Mouse (Mus musculus): ENCODE measurements at regions not wholly inside any gene's neighbourhood (a gene's known extent, or its start where the extent isn't known, plus 50 kb on each side); places are given as distances from the start of the nearest gene placed in this dataset.

- no peaks in the 10 kb centered on the region for H3K27me3 ChIP-seq (ENCODE audit: insufficient read depth, low read length)
- TF ChIP-seq CTCF (IDR thresholded peaks at IDR 0.05; ENCODE audit: low read depth): no peak
- no peak overlapping the region for H3K4me2 ChIP-seq (ENCODE audit: low read length)
- no peak overlapping the region for H3K9ac ChIP-seq (ENCODE audit: low read depth, low read length)
- no peaks in the 10 kb centered on the region for H3K36me3 ChIP-seq (ENCODE audit: insufficient read depth, low read length)
- no peak for DNase-seq (ENCODE audit: low spot score)
- H3K4me1 ChIP-seq (replicated peaks; ENCODE audit: insufficient read depth, low read length): no peaks in the 10 kb centered on the region
- no peak overlapping the region for H3K4me3 ChIP-seq (replicated peaks; ENCODE audit: low read depth, low read length)
- H3K9me3 ChIP-seq (replicated peaks; ENCODE audit: low read length): no peaks in the 10 kb centered on the region
- H3K27ac ChIP-seq: no peak overlapping the region
- WGBS: 73% methylated on average over 5 of the region's 5 CpGs
- ATAC-seq (replicated peaks; ENCODE audit: low FRiP score, low read depth): no peak
These were observed 461.0 kb upstream of the Slc8a1 start for GRCm38 (mm10) chr17:82199031-82199642.

- Histone ChIP-seq H3K27me3 (ENCODE audit: insufficient read depth, low read length) (no peaks in the 10 kb centered on the region), H3K9me3 (replicated peaks; ENCODE audit: low read length) (no peaks in the 10 kb centered on the region), H3K36me3 (ENCODE audit: insufficient read depth, low read length) (no peaks in the 10 kb centered on the region), H3K9ac (ENCODE audit: low read depth, low read length) (no peak overlapping the region), H3K4me1 (replicated peaks; ENCODE audit: insufficient read depth, low read length) (no peaks in the 10 kb centered on the region), H3K4me3 (replicated peaks; ENCODE audit: low read depth, low read length) (no peak overlapping the region), H3K4me2 (ENCODE audit: low read length) (no peak overlapping the region), H3K27ac (no peak overlapping the region)
- TF ChIP-seq CTCF (IDR thresholded peaks at IDR 0.05; ENCODE audit: low read depth): no peak
- WGBS: 67% methylated on average over 2 of the region's 2 CpGs
- ATAC-seq (replicated peaks; ENCODE audit: low FRiP score, low read depth): no peak
- DNase-seq (ENCODE audit: low spot score): no peak
These were observed 446.1 kb upstream of the Slc8a1 start for GRCm38 (mm10) chr17:82184261-82184660.

DNA sequence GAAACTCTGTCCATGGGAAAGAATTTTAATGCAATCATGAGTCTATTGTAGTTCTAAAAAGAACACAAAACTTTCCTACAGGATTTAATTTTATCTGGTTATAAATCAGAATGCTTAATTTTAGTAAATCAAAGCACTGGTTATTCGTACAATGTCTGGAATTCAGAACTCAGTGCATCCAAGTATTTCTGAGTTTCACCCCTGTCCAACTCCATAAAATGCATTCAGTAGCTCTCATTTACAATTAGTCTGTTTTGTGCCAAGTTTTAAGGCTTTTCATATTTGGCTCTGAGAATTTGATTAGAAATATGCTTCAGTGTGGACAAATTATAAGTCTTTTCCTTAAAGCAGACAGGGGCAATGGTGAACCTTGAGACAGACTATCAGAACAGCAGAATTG is 433.0 kb upstream of the Slc8a1 start:
- TF ChIP-seq CTCF (IDR thresholded peaks at IDR 0.05; ENCODE audit: low read depth): no peak
- whole genome bisulfite sequencing: 60% methylated on average over 1 of the region's 1 CpGs
- H3K36me3 ChIP-seq (ENCODE audit: insufficient read depth, low read length): no peaks in the 10 kb centered on the region
- H3K9ac ChIP-seq (ENCODE audit: low read depth, low read length): no peak overlapping the region
- H3K27me3 ChIP-seq (ENCODE audit: insufficient read depth, low read length): no peaks in the 10 kb centered on the region
- H3K9me3 ChIP-seq (replicated peaks; ENCODE audit: low read length): no peaks in the 10 kb centered on the region
- no peak overlapping the region for H3K4me2 ChIP-seq (ENCODE audit: low read length)
- H3K27ac ChIP-seq: no peak overlapping the region
- DNase-seq (ENCODE audit: low spot score) (peak; percentile 52), ATAC-seq (replicated peaks; ENCODE audit: low FRiP score, low read depth) (no peak)
- H3K4me3 ChIP-seq (replicated peaks; ENCODE audit: low read depth, low read length): no peak overlapping the region
- no peaks in the 10 kb centered on the region for H3K4me1 ChIP-seq (replicated peaks; ENCODE audit: insufficient read depth, low read length)

- no peak for ATAC-seq (replicated peaks; ENCODE audit: low FRiP score, low read depth)
- WGBS: 14% methylated on average over 2 of the region's 2 CpGs
- H3K27ac ChIP-seq: no peak overlapping the region
These were observed 415.3 kb upstream of the Slc8a1 start for GRCm38 (mm10) chr17:82153446-82153845.

GRCm38 (mm10) chr17:82134843-82135242 is 396.7 kb upstream of the Slc8a1 start:
- DNase-seq (ENCODE audit: low spot score) (no peak), ATAC-seq (replicated peaks; ENCODE audit: low FRiP score, low read depth) (no peak)
- 90% methylated on average over 3 of the region's 3 CpGs for WGBS
- no peak overlapping the region for H3K9ac ChIP-seq (ENCODE audit: low read depth, low read length)
- no peaks in the 10 kb centered on the region for H3K9me3 ChIP-seq (replicated peaks; ENCODE audit: low read length)
- H3K36me3 ChIP-seq (ENCODE audit: insufficient read depth, low read length): no peaks in the 10 kb centered on the region
- H3K4me3 ChIP-seq (replicated peaks; ENCODE audit: low read depth, low read length): no peak overlapping the region
- H3K4me2 ChIP-seq (ENCODE audit: low read length): no peak overlapping the region
- no peaks in the 10 kb centered on the region for H3K4me1 ChIP-seq (replicated peaks; ENCODE audit: insufficient read depth, low read length)
- no peaks in the 10 kb centered on the region for H3K27me3 ChIP-seq (ENCODE audit: insufficient read depth, low read length)
- no peak for TF ChIP-seq CTCF (IDR thresholded peaks at IDR 0.05; ENCODE audit: low read depth)
- H3K27ac ChIP-seq: no peak overlapping the region

More at GRCm38 (mm10) chr17:82153446-82153845, 415.3 kb upstream of the Slc8a1 start:
- TF ChIP-seq CTCF (IDR thresholded peaks at IDR 0.05; ENCODE audit: low read depth): no peak
- Histone ChIP-seq H3K4me3 (replicated peaks; ENCODE audit: low read depth, low read length) (no peak overlapping the region), H3K27me3 (ENCODE audit: insufficient read depth, low read length) (no peaks in the 10 kb centered on the region), H3K9ac (ENCODE audit: low read depth, low read length) (no peak overlapping the region), H3K4me2 (ENCODE audit: low read length) (no peak overlapping the region), H3K4me1 (replicated peaks; ENCODE audit: insufficient read depth, low read length) (no peaks in the 10 kb centered on the region), H3K9me3 (replicated peaks; ENCODE audit: low read length) (no peaks in the 10 kb centered on the region), H3K36me3 (ENCODE audit: insufficient read depth, low read length) (no peaks in the 10 kb centered on the region)
- DNase-seq (ENCODE audit: low spot score): no peak

DNA sequence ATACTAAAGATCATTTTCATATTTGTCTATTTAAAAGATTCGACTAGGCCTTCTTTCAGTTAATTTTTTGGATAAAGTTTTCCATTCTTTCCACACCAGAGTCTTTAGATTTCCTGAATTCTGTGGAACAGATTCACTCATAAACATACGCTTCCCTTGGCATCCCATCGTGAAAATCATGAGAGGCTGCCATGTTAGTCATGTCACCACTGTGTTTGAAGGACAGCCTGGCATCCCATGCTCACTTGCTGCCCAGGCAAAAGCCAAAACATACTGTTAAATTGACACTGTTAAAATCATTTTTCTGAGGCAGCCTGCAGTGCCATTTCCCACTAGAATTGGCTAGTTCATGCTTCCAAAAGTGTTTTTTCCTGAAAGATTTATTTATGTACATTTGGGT is 394.8 kb upstream of the Slc8a1 start:
- TF ChIP-seq CTCF (IDR thresholded peaks at IDR 0.05; ENCODE audit: low read depth): no peak
- Histone ChIP-seq H3K36me3 (ENCODE audit: insufficient read depth, low read length) (no peaks in the 10 kb centered on the region), H3K4me2 (ENCODE audit: low read length) (no peak overlapping the region), H3K9ac (ENCODE audit: low read depth, low read length) (no peak overlapping the region), H3K4me3 (replicated peaks; ENCODE audit: low read depth, low read length) (no peak overlapping the region), H3K4me1 (replicated peaks; ENCODE audit: insufficient read depth, low read length) (no peaks in the 10 kb centered on the region), H3K27ac (no peak overlapping the region), H3K9me3 (replicated peaks; ENCODE audit: low read length) (no peaks in the 10 kb centered on the region), H3K27me3 (ENCODE audit: insufficient read depth, low read length) (no peaks in the 10 kb centered on the region)
- WGBS: 86% methylated on average over 3 of the region's 3 CpGs
- DNase-seq (ENCODE audit: low spot score): no peak
- ATAC-seq (replicated peaks; ENCODE audit: low FRiP score, low read depth): no peak

DNA sequence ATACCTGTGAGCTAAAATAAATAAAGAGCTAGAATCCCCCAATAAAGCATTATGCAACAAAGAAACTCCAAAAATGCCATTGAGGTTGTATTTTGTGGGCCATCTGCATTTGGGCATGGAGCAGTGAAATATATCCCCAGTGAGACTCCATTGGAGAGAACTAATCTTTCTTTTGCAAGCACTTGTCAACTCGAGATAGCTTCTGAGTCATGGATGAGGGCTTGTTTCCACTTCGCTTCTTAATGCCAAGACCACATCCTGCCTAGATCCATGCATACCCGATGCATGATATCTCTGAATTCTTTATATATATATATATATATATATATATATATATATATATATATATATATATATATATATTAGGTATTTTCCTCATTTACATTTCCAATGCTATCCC is 349.0 kb upstream of the Slc8a1 start:
- Histone ChIP-seq H3K36me3 (ENCODE audit: insufficient read depth, low read length) (no peaks in the 10 kb centered on the region), H3K9me3 (replicated peaks; ENCODE audit: low read length) (no peaks in the 10 kb centered on the region), H3K27ac (no peak overlapping the region), H3K9ac (ENCODE audit: low read depth, low read length) (no peak overlapping the region), H3K4me2 (ENCODE audit: low read length) (no peak overlapping the region), H3K4me1 (replicated peaks; ENCODE audit: insufficient read depth, low read length) (no peaks in the 10 kb centered on the region), H3K4me3 (replicated peaks; ENCODE audit: low read depth, low read length) (no peak overlapping the region), H3K27me3 (ENCODE audit: insufficient read depth, low read length) (no peaks in the 10 kb centered on the region)
- ATAC-seq (replicated peaks; ENCODE audit: low FRiP score, low read depth): no peak
- no peak for DNase-seq (ENCODE audit: low spot score)
- no peak for TF ChIP-seq CTCF (IDR thresholded peaks at IDR 0.05; ENCODE audit: low read depth)
- WGBS: 80% methylated on average over 3 of the region's 3 CpGs

Data from kidney, postnatal 0 days (tissue).